Mouse (Mus musculus) midbrain, embryonic 10.5 days (tissue): Measurements from ENCODE around the gene Ttc27. TPM values are rescaled to one million over a fixed set of nuclear protein-coding genes. Genes with fewer than 3 reads are reported as not detected.
"Not testable (repeated sequence)": the region's sequence is repeated elsewhere in the genome, so short reads cannot be mapped to it uniquely, and the experiment has no call there.

Experiments
- DNase-seq: peaks from one replicate; pipeline ENCODE4 v3.0.0-alpha.2; 2017; ENCODE audit warnings: low spot score
- H3K27ac ChIP-seq: fragments of 300-500 bp; sonication (generic); replicated peaks from 2 replicates; pipeline ENCODE4 v1.5.1; 2016; ENCODE audit warnings: mild to moderate bottlenecking
- H3K27me3 ChIP-seq: fragments of 300-500 bp; sonication (generic); 2 replicates; pipeline ENCODE4 v1.6.1; 2016; ENCODE audit warnings: low read depth, mild to moderate bottlenecking; ENCODE audit not compliant: poor library complexity, severe bottlenecking
- H3K36me3 ChIP-seq: fragments of 300-500 bp; sonication (generic); 2 replicates; pipeline ENCODE4 v1.6.1; 2016; ENCODE audit warnings: mild to moderate bottlenecking, moderate library complexity
- H3K4me1 ChIP-seq: fragments of 300-500 bp; sonication (generic); 2 replicates; pipeline ENCODE4 v1.6.1; 2016
- H3K4me3 ChIP-seq: fragments of 300-500 bp; sonication (generic); 2 replicates; pipeline ENCODE4 v1.5.1; 2016; ENCODE audit warnings: mild to moderate bottlenecking, moderate library complexity
- H3K9me3 ChIP-seq: fragments of 300-500 bp; sonication (generic); replicated peaks from 2 replicates; pipeline ENCODE4 v1.6.1; 2016; ENCODE audit warnings: mild to moderate bottlenecking
- WGBS: fragments of 180-500 bp; shearing (Covaris S2); methylation state at CpG from one replicate; pipeline ENCODE4 v1.1.7; 2016; 5-methylcytosine and 5-hydroxymethylcytosine counted together
- polyA plus RNA-seq: library from polyadenylated mRNA; unstranded; fragments of >200 nt; fragmentation: Nextera tagmentation; extraction: Ambion mirVana; gene quantifications from 2 replicates; pipeline ENCODE4 v1.2.1, GENCODE M21; 2016

Gene Ttc27
- 23.1 and 28.5 TPM in 2 replicates for polyA plus RNA-seq

- H3K36me3 ChIP-seq = peaks cover 14% of the 10 kb centered on the region
- peak within 1 kb of the TSS; percentile 91 for H3K4me3 ChIP-seq
- H3K27ac ChIP-seq = peak within 1 kb of the TSS; percentile 80
- peaks cover 12% of the 10 kb centered on the region for H3K4me1 ChIP-seq
- no peaks in the 10 kb centered on the region for H3K9me3 ChIP-seq
- DNase-seq = peak; percentile 95
- H3K27me3 ChIP-seq = no peaks in the 10 kb centered on the region
- under 1% methylated on average over 31 of the region's 31 CpGs for WGBS
Observed at GRCm38 (mm10) chr17:74717618-74718151, at the start of gene Ttc27. Gene Ttc27 (plus strand): TSS chr17:74717732.

- H3K36me3 ChIP-seq = peaks cover 92% of the 10 kb centered on the region
- no peak overlapping the region for H3K27ac ChIP-seq
- WGBS = no CpG with 5 or more reads among the region's 1 CpGs
- H3K4me1 ChIP-seq = no peaks in the 10 kb centered on the region
- no peak for DNase-seq
- H3K4me3 ChIP-seq = no peak overlapping the region
- H3K9me3 ChIP-seq = no peaks in the 10 kb centered on the region
- H3K27me3 ChIP-seq = no peaks in the 10 kb centered on the region
Observed at GRCm38 (mm10) chr17:74668010-74668409, 49.5 kb upstream of the Ttc27 start.

- no peaks in the 10 kb centered on the region for H3K4me1 ChIP-seq
- no peaks in the 10 kb centered on the region for H3K27me3 ChIP-seq
- H3K27ac ChIP-seq = no peak overlapping the region
- H3K36me3 ChIP-seq = peaks cover 87% of the 10 kb centered on the region
- no peaks in the 10 kb centered on the region for H3K9me3 ChIP-seq
- 96% methylated on average over 13 of the region's 13 CpGs for WGBS
- H3K4me3 ChIP-seq = no peak overlapping the region
- DNase-seq = no peak
Observed at GRCm38 (mm10) chr17:74670031-74670430, 47.5 kb upstream of the Ttc27 start.

- Histone ChIP-seq H3K4me3 (no peak overlapping the region), H3K4me1 (no peaks in the 10 kb centered on the region), H3K27me3 (no peaks in the 10 kb centered on the region), H3K9me3 (no peaks in the 10 kb centered on the region), H3K27ac (no peak overlapping the region), H3K36me3 (peaks cover 88% of the 10 kb centered on the region)
- WGBS = 86% methylated on average over 4 of the region's 4 CpGs
- no peak for DNase-seq
Observed at GRCm38 (mm10) chr17:74672446-74672845, 45.1 kb upstream of the Ttc27 start.

GRCm38 (mm10) chr17:74673251-74673650 is 44.3 kb upstream of the Ttc27 start:
- Histone ChIP-seq H3K36me3 (peaks cover 89% of the 10 kb centered on the region), H3K27me3 (no peaks in the 10 kb centered on the region), H3K27ac (no peak overlapping the region), H3K9me3 (no peaks in the 10 kb centered on the region), H3K4me3 (no peak overlapping the region), H3K4me1 (no peaks in the 10 kb centered on the region)
- no peak for DNase-seq

- Histone ChIP-seq H3K4me1 (no peaks in the 10 kb centered on the region), H3K4me3 (no peak overlapping the region), H3K36me3 (peaks cover 83% of the 10 kb centered on the region), H3K27me3 (no peaks in the 10 kb centered on the region), H3K9me3 (no peaks in the 10 kb centered on the region), H3K27ac (no peak overlapping the region)
- WGBS = 93% methylated on average over 8 of the region's 8 CpGs
- DNase-seq = no peak
Observed at GRCm38 (mm10) chr17:74678061-74678460, 39.5 kb upstream of the Ttc27 start.

- DNase-seq = no peak
- H3K36me3 ChIP-seq = peaks cover 59% of the 10 kb centered on the region
- H3K27me3 ChIP-seq = no peaks in the 10 kb centered on the region
- no peaks in the 10 kb centered on the region for H3K9me3 ChIP-seq
- H3K4me1 ChIP-seq = no peaks in the 10 kb centered on the region
- H3K27ac ChIP-seq = no peak overlapping the region
- 93% methylated on average over 3 of the region's 3 CpGs for WGBS
- H3K4me3 ChIP-seq = no peak overlapping the region
Observed at GRCm38 (mm10) chr17:74684927-74685326, 32.6 kb upstream of the Ttc27 start.

GRCm38 (mm10) chr17:74688555-74688954 is 29.0 kb upstream of the Ttc27 start:
- WGBS = 93% methylated on average over 2 of the region's 2 CpGs
- no peak for DNase-seq
- Histone ChIP-seq H3K27me3 (no peaks in the 10 kb centered on the region), H3K36me3 (peaks cover 65% of the 10 kb centered on the region), H3K4me1 (no peaks in the 10 kb centered on the region), H3K27ac (no peak overlapping the region), H3K4me3 (no peak overlapping the region), H3K9me3 (no peaks in the 10 kb centered on the region)

- no peaks in the 10 kb centered on the region for H3K27me3 ChIP-seq
- DNase-seq = no peak
- no peak overlapping the region for H3K4me3 ChIP-seq
- H3K4me1 ChIP-seq = no peaks in the 10 kb centered on the region
- H3K36me3 ChIP-seq = peaks cover 71% of the 10 kb centered on the region
- H3K27ac ChIP-seq = no peak overlapping the region
- H3K9me3 ChIP-seq = no peaks in the 10 kb centered on the region
- 96% methylated on average over 4 of the region's 4 CpGs for WGBS
Observed at GRCm38 (mm10) chr17:74689406-74689805, 28.1 kb upstream of the Ttc27 start.

- not testable (repeated sequence) for H3K4me1 ChIP-seq, H3K27ac ChIP-seq, H3K4me3 ChIP-seq, H3K27me3 ChIP-seq, H3K9me3 ChIP-seq, DNase-seq
- peaks cover 72% of the 10 kb centered on the region for H3K36me3 ChIP-seq
- WGBS = 96% methylated on average over 2 of the region's 2 CpGs
Observed at GRCm38 (mm10) chr17:74701661-74702060, 15.9 kb upstream of the Ttc27 start.

- 85% methylated on average over 5 of the region's 5 CpGs for WGBS
- no peak overlapping the region for H3K27ac ChIP-seq
- no peak for DNase-seq
- H3K4me1 ChIP-seq = no peaks in the 10 kb centered on the region
- H3K27me3 ChIP-seq = no peaks in the 10 kb centered on the region
- peaks cover 34% of the 10 kb centered on the region for H3K36me3 ChIP-seq
- no peak overlapping the region for H3K4me3 ChIP-seq
- H3K9me3 ChIP-seq = no peaks in the 10 kb centered on the region
Observed at GRCm38 (mm10) chr17:74705480-74705879, 12.1 kb upstream of the Ttc27 start.

GRCm38 (mm10) chr17:74706593-74706992 is 10.9 kb upstream of the Ttc27 start:
- Histone ChIP-seq H3K27me3 (no peaks in the 10 kb centered on the region), H3K27ac (no peak overlapping the region)

GRCm38 (mm10) chr17:74707637-74708152 is 9.8 kb upstream of the Ttc27 start:
- H3K36me3 ChIP-seq = peaks cover 15% of the 10 kb centered on the region
- no peak overlapping the region for H3K27ac ChIP-seq
- H3K4me1 ChIP-seq = no peaks in the 10 kb centered on the region
- WGBS = 84% methylated on average over 7 of the region's 7 CpGs
- no peak for DNase-seq
- no peaks in the 10 kb centered on the region for H3K9me3 ChIP-seq
- H3K4me3 ChIP-seq = no peak overlapping the region
- H3K27me3 ChIP-seq = no peaks in the 10 kb centered on the region

More at GRCm38 (mm10) chr17:74706593-74706992, 10.9 kb upstream of the Ttc27 start:
- DNase-seq = no peak
- no peaks in the 10 kb centered on the region for H3K9me3 ChIP-seq
- H3K36me3 ChIP-seq = peaks cover 24% of the 10 kb centered on the region
- no peaks in the 10 kb centered on the region for H3K4me1 ChIP-seq
- H3K4me3 ChIP-seq = no peak overlapping the region

GRCm38 (mm10) chr17:74710731-74711130 is 6.8 kb upstream of the Ttc27 start:
- H3K4me1 ChIP-seq = no peaks in the 10 kb centered on the region
- 77% methylated on average over 4 of the region's 4 CpGs for WGBS
- no peak for DNase-seq
- no peaks in the 10 kb centered on the region for H3K27me3 ChIP-seq
- H3K9me3 ChIP-seq = no peaks in the 10 kb centered on the region
- no peak overlapping the region for H3K27ac ChIP-seq
- H3K36me3 ChIP-seq = no peaks in the 10 kb centered on the region
- no peak overlapping the region for H3K4me3 ChIP-seq
